Mouse (Mus musculus) thymus, postnatal 14 days (tissue): ENCODE measurements around the gene Irs3.
"Not testable (repeated sequence)": the region's sequence is repeated elsewhere in the genome, so short reads cannot be mapped to it uniquely, and the experiment has no call there.

Source experiments
- DNase-seq: peaks from one replicate; pipeline ENCODE4 v3.0.0; 2021

Gene Irs3

GRCm38 (mm10) chr5:137614921-137615320, 30.6 kb downstream of the Irs3 start:
- not testable (repeated sequence) for DNase-seq

DNA sequence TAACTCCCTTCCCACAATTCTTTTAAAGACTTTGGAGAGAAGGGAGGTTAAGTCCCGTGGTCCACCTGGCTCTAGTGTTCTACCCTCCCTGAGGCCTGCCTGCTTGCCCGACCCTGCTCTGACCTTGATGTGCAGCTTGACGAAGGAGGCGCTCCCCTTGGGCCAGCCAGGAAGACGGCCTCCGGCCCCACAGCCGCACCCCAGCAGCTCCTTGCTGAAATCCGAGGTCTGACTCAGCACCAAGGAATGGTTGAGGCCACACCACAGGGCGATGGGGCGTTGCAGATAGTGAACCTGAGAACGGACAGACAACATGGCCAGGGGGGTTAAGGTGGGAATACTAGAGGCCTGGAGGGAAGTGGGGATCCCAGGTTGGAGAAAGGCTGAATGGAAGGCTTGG, 32.0 kb downstream of the Irs3 start, which contains the start of gene Pcolce:
Gene Pcolce (minus strand): TSS at position 235 of the 400 bp plus-strand sequence.
- DNase-seq: no peak

DNA sequence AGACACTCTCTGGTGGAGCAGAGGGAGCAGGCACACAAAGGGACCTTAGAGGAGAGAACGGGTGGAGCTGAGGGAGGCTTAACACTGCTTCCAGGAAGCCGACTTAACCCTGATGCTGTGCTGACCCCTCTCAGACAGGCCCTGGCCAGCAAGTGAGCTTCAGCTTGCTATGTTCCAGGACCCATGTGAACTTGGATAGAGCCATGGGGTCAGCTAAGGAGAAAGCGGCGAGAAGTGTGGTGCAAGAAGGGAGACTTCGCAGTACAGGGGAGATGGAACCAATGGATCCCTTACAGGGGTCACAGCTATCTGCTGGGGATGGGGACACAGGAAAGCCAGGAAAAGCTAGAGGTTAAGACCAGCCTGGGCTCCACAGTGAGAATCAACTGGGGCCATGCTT, 32.4 kb downstream of the Irs3 start:
- DNase-seq: no peak

DNA sequence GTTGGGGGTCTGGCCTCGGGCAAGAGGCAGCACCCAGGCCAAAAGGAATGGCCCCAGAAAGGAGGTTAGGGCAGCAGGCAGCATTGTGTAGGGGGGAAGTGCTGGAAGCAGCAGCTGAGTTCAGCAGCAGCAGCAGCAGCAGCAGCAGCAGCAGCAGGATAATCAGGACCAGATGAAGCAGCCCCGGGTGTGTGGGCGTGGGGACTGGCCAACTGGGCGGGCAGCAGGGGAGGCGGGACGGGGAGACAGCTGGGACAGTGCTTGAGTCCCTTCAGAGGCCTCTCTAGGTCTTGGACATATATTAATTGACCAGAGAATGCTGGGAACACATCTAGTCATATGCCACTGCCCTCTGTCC, 34.3 kb downstream of the Irs3 start:
- no peak for DNase-seq

DNA sequence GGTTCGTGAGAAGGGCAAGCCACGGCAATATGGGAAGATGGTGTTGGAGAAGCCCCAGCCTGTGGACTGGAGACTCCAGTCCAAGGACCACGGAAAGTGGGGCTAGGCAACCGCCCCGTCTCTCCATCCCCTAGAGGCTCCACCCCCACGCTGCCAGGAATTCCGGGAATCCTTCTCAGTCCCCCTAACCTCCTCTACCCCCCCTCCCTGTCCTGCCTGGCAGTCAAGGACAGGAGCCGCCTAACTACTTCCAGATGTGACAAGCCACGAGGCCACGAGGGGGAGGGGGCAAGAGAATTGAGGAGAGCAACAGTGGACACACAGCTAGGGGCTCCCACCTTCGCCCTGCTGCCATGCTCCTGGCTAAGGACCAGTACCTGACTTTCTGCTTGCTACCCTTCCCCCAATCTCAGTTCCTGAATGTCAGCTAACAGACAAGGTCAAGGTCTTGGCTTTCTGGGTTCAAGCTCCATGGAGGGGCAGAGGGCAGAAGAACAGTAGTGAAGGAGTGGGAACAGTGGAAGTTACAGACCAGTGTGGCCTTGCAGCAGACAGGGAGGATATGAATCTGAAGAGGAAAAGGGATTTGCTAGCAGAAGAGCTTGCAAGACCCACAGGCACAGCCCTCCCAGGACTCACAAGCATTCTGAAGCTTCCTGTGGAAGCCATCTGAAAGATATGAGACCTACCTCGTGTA, 34.8 kb downstream of the Irs3 start:
- no peak for DNase-seq

DNA sequence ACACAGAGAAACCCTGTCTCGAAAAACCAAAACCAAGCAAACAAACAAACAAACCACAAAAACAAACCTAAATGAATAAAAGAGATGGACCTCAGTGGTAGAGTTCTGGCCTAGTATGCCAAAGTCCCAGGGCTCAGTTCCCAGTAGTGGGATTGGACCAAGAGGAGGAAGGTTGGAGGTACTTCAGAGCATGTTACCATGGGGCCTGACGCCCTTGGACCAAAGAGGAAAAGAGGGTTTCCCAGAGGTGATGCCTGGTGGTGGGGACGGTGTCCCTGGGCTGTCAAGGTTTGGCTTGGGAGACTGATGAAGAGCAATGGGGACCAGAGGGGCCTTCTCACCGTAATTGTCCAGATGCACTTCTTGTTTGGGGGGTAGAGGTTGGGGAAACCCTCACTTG, 35.5 kb downstream of the Irs3 start:
- DNase-seq: no peak

DNA sequence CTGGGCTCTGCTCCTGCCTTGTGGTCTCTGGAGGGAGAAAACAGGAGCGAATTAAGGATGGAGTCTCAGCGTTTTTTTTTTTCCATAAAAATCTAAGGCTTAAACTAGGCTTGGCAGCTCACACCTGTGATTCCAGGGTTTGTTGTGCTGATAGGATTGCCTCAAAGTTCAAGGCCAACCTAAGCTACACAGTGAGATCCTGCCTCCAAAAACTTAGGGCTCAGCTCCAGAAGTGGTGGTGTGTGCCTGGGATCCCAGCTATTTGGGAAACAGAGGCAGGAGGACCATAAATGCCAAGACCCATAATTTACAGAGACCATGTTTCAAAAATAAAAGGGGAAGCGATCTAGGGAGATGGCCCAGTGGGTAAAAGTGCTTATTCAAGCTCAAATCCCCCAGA, 36.2 kb downstream of the Irs3 start:
- DNase-seq: no peak

DNA sequence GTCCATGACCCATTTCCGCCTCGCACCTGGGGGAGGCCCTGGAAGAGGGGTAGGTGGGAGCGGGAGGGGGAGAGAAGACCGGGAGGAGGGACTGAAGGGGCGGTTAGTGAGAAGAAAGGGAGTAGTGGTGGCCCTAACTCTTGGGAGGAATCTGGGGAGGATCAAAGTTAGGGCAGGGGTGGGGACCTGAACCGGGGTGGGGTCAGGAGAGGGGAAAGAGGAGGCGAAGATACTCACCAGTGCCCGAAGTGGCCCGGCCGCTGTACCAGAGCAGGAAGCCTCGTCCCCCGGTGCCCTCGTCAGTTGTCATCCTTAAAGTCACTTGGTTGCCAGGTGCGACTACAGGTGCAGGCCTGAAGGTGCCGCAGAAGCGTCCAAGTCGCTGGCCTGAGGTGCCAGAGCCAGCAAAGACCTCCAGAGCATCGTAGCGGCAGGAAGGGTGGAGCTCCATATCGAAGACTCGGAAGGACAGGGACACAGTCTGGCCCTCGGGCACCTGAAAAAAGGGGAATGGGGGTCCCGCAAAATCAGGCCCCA, 36.8 kb downstream of the Irs3 start:
- no peak for DNase-seq

- DNase-seq: no peak
These were observed 37.5 kb downstream of the Irs3 start for GRCm38 (mm10) chr5:137607860-137608653.

DNA sequence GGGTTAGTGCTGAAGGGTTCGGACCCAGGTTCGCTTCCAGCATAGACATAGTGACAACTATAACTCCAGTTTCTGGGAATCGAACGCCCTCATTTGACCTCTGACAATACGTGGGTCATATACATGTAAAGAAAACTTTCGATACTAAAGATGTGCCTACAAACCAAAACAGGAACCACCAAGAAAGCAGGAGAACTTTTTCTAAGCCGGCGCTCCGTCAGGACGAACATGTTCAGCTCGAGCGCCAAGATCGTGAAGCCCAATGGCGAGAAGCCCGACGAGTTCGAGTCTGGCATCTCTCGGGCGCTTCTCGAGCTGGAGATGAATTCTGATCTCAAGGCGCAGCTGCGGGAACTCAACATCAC, 44.2 kb downstream of the Irs3 start:
- peak; percentile 39 for DNase-seq

DNA sequence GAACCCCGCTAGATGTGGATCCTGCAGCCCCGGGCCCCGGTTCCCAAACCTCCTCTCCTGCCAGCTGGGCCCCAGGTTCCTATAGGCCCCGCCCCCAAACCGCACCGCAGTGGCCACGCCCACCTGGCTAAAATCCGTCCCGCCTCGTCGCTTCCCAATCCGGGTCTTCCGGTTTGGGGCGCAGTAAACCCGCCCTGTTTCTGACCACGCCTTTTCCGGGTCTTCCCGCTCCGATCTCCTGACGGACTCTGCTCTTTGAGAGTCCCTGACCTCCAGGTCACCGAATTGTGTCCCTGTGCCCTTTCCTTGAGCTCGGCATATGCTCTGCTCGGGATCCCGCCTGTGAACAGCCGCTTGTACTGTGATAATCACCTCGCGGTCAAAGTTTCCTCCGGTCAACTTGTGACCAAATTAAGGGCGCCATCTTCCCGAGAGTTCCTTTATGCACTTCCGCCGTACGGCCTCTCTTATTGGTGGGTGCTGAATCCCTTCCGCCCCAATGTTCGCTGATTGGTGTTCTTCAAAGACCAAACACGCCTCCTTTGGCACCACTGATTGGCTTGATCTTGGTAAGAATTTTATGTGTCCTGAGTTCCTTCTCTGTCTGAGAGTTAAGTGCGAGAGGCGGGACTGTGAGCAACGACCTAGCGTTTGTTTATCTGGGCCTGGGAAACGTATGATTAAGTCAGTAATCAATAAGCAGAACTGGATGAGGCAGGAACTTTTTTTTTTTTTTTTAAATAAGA, 44.7 kb downstream of the Irs3 start, which contains the start of gene Mospd3:
Gene Mospd3 (minus strand): TSS at position 440 of the 746 bp plus-strand sequence.
- peak; percentile 99 for DNase-seq

DNA sequence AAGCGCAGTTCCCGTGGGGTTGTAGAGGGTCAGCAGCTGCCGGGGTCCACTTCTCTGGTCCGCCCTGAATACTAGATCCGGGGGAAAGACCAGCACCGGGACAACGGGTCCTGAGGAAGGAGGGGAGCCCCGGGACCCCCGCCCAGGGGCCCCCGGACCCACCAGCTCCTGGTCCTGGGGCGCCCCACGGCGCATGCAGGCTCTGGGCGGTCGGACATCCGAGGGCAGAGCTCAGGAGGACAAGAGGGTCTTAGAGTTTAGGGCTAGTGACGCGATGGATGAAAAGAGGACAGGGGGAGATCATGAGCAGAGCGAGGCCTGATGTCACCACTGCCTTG, 45.3 kb downstream of the Irs3 start:
- no peak for DNase-seq

- DNase-seq: no peak
These were observed 45.9 kb downstream of the Irs3 start for GRCm38 (mm10) chr5:137599600-137599999.

GRCm38 (mm10) chr5:137598100-137598826, 47.3 kb downstream of the Irs3 start:
- no peak for DNase-seq

- no peak for DNase-seq
These were observed 47.9 kb downstream of the Irs3 start for GRCm38 (mm10) chr5:137597625-137598024.

DNA sequence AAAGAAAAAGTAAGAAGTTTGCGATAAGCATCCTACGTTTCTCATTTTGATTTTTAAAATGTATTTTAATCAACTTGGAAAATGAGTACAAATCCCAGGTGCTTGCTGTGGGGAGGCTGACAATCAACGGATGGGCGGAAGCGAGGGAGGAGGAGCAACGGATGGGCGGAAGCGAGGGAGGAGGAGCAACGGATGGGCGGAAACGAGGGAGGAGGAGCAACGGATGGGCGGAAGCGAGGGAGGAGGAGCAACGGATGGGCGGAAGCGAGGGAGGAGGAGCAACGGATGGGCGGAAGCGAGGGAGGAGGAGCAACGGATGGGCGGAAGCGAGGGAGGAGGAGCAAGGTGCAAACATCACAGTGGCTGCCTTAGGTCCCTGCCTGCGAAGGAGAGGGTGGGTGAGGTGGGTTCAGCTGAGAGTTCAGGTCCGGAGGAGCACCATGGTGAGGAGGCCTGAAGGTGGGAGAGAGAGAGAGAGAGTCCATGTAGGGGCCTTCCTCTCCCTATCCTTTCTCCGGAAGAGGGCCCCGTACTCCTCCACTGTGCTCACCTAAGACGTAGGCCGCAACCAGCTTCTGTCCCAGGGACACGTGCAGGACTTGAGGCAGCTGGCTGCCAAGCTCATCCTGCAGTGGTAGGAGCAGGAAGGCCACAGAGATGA, 48.8 kb downstream of the Irs3 start:
- DNase-seq: peak; percentile 48

- no peak for DNase-seq
These were observed 49.6 kb downstream of the Irs3 start for GRCm38 (mm10) chr5:137595921-137596320.
